Mouse (Mus musculus) layer of hippocampus, adult 2 months (tissue): ENCODE measurements around the gene Bok. TPM values are rescaled to one million over a fixed set of nuclear protein-coding genes. Genes with fewer than 3 reads are reported as not detected.

ENCODE experiments used
- DNase-seq, 2 experiments: peaks; one replicate each; pipeline ENCODE4 v3.0.0; 2022; ENCODE audit warnings: low spot score in 2 of 2
- H3K27ac ChIP-seq: fragments of 200-600 bp; 2 replicates; pipeline ENCODE4 v1.8.1; 2022
- H3K4me3 ChIP-seq: fragments of 200-600 bp; 2 replicates; pipeline ENCODE4 v1.8.1; 2022; ENCODE audit warnings: mild to moderate bottlenecking
- CTCF ChIP-seq: fragments of 200-600 bp; conservative IDR thresholded peaks from 2 replicates; pipeline ENCODE4 v1.8.1; 2022; ENCODE audit warnings: antibody characterized with exemption, mild to moderate bottlenecking, moderate library complexity
- total RNA-seq, 2 experiments: library from RNA; stranded (reverse); gene quantifications; 2 replicates each; pipeline ENCODE4 v1.2.3; 2021

Gene Bok
- total RNA-seq, 2 experiments from 2014 or later = 64.9 to 77.6 TPM

DNA sequence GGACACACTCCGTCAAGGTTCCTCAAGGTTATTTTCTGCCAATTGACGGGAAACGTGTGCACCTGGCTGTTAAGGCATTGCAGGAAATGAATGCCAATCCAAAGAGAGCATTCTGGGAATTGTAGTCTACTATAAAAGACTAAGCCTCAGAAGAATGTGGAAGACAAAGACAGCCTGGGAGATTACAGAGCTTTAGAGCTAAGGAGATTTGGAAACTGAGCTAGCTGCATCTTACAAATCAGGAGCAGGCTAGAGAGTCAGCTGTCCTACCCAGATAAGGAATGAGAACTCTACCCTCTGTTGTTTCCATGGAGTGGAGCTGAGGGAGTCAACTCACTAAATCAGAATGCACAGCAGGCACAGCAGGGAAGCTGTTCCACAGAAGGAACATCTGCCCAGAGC is 46.4 kb downstream of the Bok start:
- DNase-seq = peak in 1 of 2 experiments; percentile 16
- Histone ChIP-seq H3K27ac (peak overlapping the region; percentile 46; the same call in 1 of the 2 replicates), H3K4me3 (peak overlapping the region; percentile 26; the same call in 1 of the 2 replicates)
- TF ChIP-seq CTCF = no peak

- DNase-seq = no peak
- TF ChIP-seq CTCF = no peak
- no peak overlapping the region for H3K27ac ChIP-seq
- no peak overlapping the region for H3K4me3 ChIP-seq
These were observed 50.4 kb downstream of the Bok start for GRCm38 (mm10) chr1:93735859-93736258.

DNA sequence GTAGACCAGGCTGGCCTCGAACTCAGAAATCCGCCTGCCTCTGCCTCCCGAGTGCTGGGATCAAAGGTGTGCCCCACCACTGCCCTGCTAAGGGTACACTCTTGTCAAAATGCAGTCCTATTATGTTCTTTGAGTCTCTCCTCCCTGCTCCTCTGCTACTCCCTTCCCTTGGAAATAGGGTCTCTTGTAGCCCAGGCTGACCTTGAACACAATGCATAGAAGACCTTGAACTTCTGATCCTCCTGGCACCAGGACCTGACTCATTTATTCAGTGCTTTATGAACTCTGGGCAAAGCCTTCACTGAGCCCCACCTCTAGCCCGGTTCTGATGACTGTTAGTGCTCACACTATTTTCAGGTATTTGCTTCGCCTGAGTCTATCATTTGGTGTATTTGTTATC is 52.3 kb downstream of the Bok start:
- Histone ChIP-seq H3K27ac (no peak overlapping the region), H3K4me3 (no peak overlapping the region)
- no peak for TF ChIP-seq CTCF
- no peak for DNase-seq

GRCm38 (mm10) chr1:93740671-93741070 is 55.2 kb downstream of the Bok start:
- Histone ChIP-seq H3K27ac (no peak overlapping the region), H3K4me3 (no peak overlapping the region)
- TF ChIP-seq CTCF = no peak
- no peak for DNase-seq

- Histone ChIP-seq H3K4me3 (no peak overlapping the region), H3K27ac (no peak overlapping the region)
- DNase-seq = no peak
- no peak for TF ChIP-seq CTCF
These were observed 56.5 kb downstream of the Bok start for GRCm38 (mm10) chr1:93741987-93742386.

- Histone ChIP-seq H3K27ac (no peak overlapping the region), H3K4me3 (no peak overlapping the region)
- TF ChIP-seq CTCF = peak; percentile 54
- no peak for DNase-seq
These were observed 57.5 kb downstream of the Bok start for GRCm38 (mm10) chr1:93742910-93743309.

Other genes with a start within 250 kb of the Bok start
- 100 to 1,000 TPM; 137 to 148 TPM for gene Hdlbp, start 206.8 kb upstream of the Bok start, total RNA-seq
- 10 to 100 TPM; 12.0 to 12.6 TPM for gene Farp2, start 173.6 kb upstream of the Bok start, total RNA-seq
- gene Stk25, start 27.0 kb upstream of the Bok start, total RNA-seq = 100 to 1,000 TPM; 395 to 419 TPM
- 10 to 100 TPM; 81.6 to 85.2 TPM for gene Atg4b, start 65.8 kb downstream of the Bok start, total RNA-seq
- gene Thap4, start 69.2 kb downstream of the Bok start, total RNA-seq = 10 to 100 TPM; 35.2 to 35.4 TPM
- gene Dtymk, start 116.3 kb downstream of the Bok start, total RNA-seq = 10 to 100 TPM; 52.6 to 58.0 TPM
- gene Ing5, start 118.3 kb downstream of the Bok start, total RNA-seq = 10 to 100 TPM; 12.6 to 14.2 TPM
- gene D2hgdh, start 139.2 kb downstream of the Bok start, total RNA-seq = 10 to 100 TPM; 15.8 to 19.3 TPM
- under 1 TPM; 0.12 to 0.56 TPM for gene Gal3st2, start 175.6 kb downstream of the Bok start, total RNA-seq
- under 1 TPM; 0.23 to 0.69 TPM for gene Gal3st2b, start 232.7 kb downstream of the Bok start, total RNA-seq